Mouse (Mus musculus) urinary bladder, postnatal 4 days (tissue): ENCODE measurements at regions not wholly inside any gene's neighbourhood (a gene's known extent, or its start where the extent isn't known, plus 50 kb on each side); places are given as distances from the start of the nearest gene placed in this dataset.

Experiments used
- DNase-seq, 2 experiments: peaks; one replicate each; pipeline ENCODE4 v3.0.0; 2021 to 2022; ENCODE audit warnings: low spot score in 2 of 2

GRCm38 (mm10) chr1:185091816-185092558 lies 92.6 kb upstream of the Mark1 start:
- no peak for DNase-seq

- DNase-seq, result no peak
Measured at GRCm38 (mm10) chr1:185089196-185089595, 89.8 kb upstream of the Mark1 start.

GRCm38 (mm10) chr1:185083191-185083590 lies 83.8 kb upstream of the Mark1 start:
- DNase-seq, result no peak

- DNase-seq, result no peak
Measured at GRCm38 (mm10) chr1:185080118-185080517, 80.7 kb upstream of the Mark1 start.

- DNase-seq, result no peak
Measured at GRCm38 (mm10) chr1:185079331-185079880, 80.0 kb upstream of the Mark1 start.

- no peak for DNase-seq
Measured at GRCm38 (mm10) chr1:185074001-185074400, 74.6 kb upstream of the Mark1 start.

- DNase-seq, result no peak
Measured at GRCm38 (mm10) chr1:185072766-185073165, 73.4 kb upstream of the Mark1 start.

GRCm38 (mm10) chr1:185071566-185071965 lies 72.2 kb upstream of the Mark1 start:
- DNase-seq, result no peak

GRCm38 (mm10) chr1:185070853-185071149 lies 71.4 kb upstream of the Mark1 start:
- DNase-seq, result no peak

GRCm38 (mm10) chr1:185070062-185070852 lies 70.9 kb upstream of the Mark1 start:
- DNase-seq, result no peak

- no peak for DNase-seq
Measured at GRCm38 (mm10) chr1:185068136-185068535, 68.8 kb upstream of the Mark1 start.

GRCm38 (mm10) chr1:185067661-185068060 lies 68.3 kb upstream of the Mark1 start:
- no peak for DNase-seq

- DNase-seq, result no peak
Measured at GRCm38 (mm10) chr1:185065056-185065455, 65.7 kb upstream of the Mark1 start.

GRCm38 (mm10) chr1:185062103-185062502 lies 62.7 kb upstream of the Mark1 start:
- no peak for DNase-seq

- DNase-seq, result no peak
Measured at GRCm38 (mm10) chr1:185057443-185057842, 58.1 kb upstream of the Mark1 start.

GRCm38 (mm10) chr1:185052700-185053099 lies 53.3 kb upstream of the Mark1 start:
- DNase-seq, result no peak

- DNase-seq, result no peak
Measured at GRCm38 (mm10) chr1:185049980-185050379, 50.6 kb upstream of the Mark1 start.
